Mouse (Mus musculus) lung, adult 2 months (tissue): ENCODE measurements around the gene Ugt1a6a. TPM values are rescaled to one million over a fixed set of nuclear protein-coding genes. Genes with fewer than 3 reads are reported as not detected.

Source experiments
- DNase-seq: peaks from one replicate; pipeline ENCODE4 v3.0.0; 2022
- H3K4me1 ChIP-seq: fragments of 200-500 bp; 2 replicates; pipeline ENCODE4 v1.6.1; 2011; ENCODE audit warnings: low read length; ENCODE audit not compliant: control insufficient read depth, insufficient read depth
- H3K4me3 ChIP-seq: fragments of 200-500 bp; replicated peaks from 2 replicates; pipeline ENCODE3; 2011; ENCODE audit warnings: low read depth, mild to moderate bottlenecking, control low read depth, low read length; ENCODE audit errors: extremely low read depth
- CTCF ChIP-seq: fragments of 200-500 bp; IDR thresholded peaks from 2 replicates; pipeline ENCODE4 v1.5.1; 2011; ENCODE audit warnings: mild to moderate bottlenecking, low read length, control low read depth; ENCODE audit not compliant: insufficient read depth
- POLR2A ChIP-seq: fragments of 200-500 bp; IDR thresholded peaks from 2 replicates; pipeline ENCODE4 v1.6.1; 2011; ENCODE audit warnings: low read depth, mild to moderate bottlenecking, control low read depth, low read length, borderline replicate concordance; ENCODE audit errors: extremely low read depth
- WGBS: fragments of 180-500 bp; shearing (Covaris S2); methylation state at CpG from one replicate; pipeline ENCODE4 v1.1.7; 2018; 5-methylcytosine and 5-hydroxymethylcytosine counted together
- polyA plus RNA-seq: library from polyadenylated mRNA; depleted of rRNA; stranded (reverse); fragments of >200 nt; gene quantifications from 2 replicates; pipeline ENCODE4 v1.2.3, GENCODE M21; 2012

Ugt1a6a gene
- polyA plus RNA-seq, 1 experiment, result 45.3 TPM

GRCm38 (mm10) chr1:88256886-88257663 lies 122.5 kb downstream of the Ugt1a6a start:
- DNase-seq, result no peak
- TF ChIP-seq POLR2A, result no peak
- TF ChIP-seq CTCF, result no peak
- WGBS, result 70% methylated on average over 10 of the region's 10 CpGs

GRCm38 (mm10) chr1:88257681-88258080 lies 123.1 kb downstream of the Ugt1a6a start:
- Histone ChIP-seq H3K4me3 (no peak overlapping the region), H3K4me1 (no peaks in the 10 kb centered on the region)
- TF ChIP-seq CTCF (no peak), POLR2A (no peak)
- 80% methylated on average over 6 of the region's 6 CpGs for WGBS
- DNase-seq, result no peak

More at GRCm38 (mm10) chr1:88256886-88257663, 122.5 kb downstream of the Ugt1a6a start:
- no peaks in the 10 kb centered on the region for H3K4me1 ChIP-seq
- H3K4me3 ChIP-seq, result no peak overlapping the region

- WGBS, result 66% methylated on average over 6 of the region's 6 CpGs
- TF ChIP-seq POLR2A, result no peak
- TF ChIP-seq CTCF, result no peak
- no peak for DNase-seq
Observed at GRCm38 (mm10) chr1:88258361-88258760, 123.8 kb downstream of the Ugt1a6a start.

GRCm38 (mm10) chr1:88258881-88259642 lies 124.5 kb downstream of the Ugt1a6a start:
- no peaks in the 10 kb centered on the region for H3K4me1 ChIP-seq
- DNase-seq, result no peak
- no peak overlapping the region for H3K4me3 ChIP-seq
- 50% methylated on average over 8 of the region's 8 CpGs for WGBS
- TF ChIP-seq POLR2A, result no peak
- TF ChIP-seq CTCF, result no peak

More at GRCm38 (mm10) chr1:88258361-88258760, 123.8 kb downstream of the Ugt1a6a start:
- H3K4me3 ChIP-seq, result no peak overlapping the region
- H3K4me1 ChIP-seq, result no peaks in the 10 kb centered on the region

GRCm38 (mm10) chr1:88259643-88260024 lies 125.0 kb downstream of the Ugt1a6a start:
- no peak for DNase-seq
- no peak for TF ChIP-seq CTCF
- 70% methylated on average over 4 of the region's 4 CpGs for WGBS
- H3K4me3 ChIP-seq, result no peak overlapping the region
- no peaks in the 10 kb centered on the region for H3K4me1 ChIP-seq

- H3K4me1 ChIP-seq, result no peaks in the 10 kb centered on the region
- TF ChIP-seq POLR2A (no peak), CTCF (no peak)
- DNase-seq, result no peak
- no peak overlapping the region for H3K4me3 ChIP-seq
- WGBS, result 69% methylated on average over 6 of the region's 6 CpGs
Observed at GRCm38 (mm10) chr1:88260114-88260513, 125.5 kb downstream of the Ugt1a6a start.

- 75% methylated on average over 10 of the region's 10 CpGs for WGBS
- Histone ChIP-seq H3K4me3 (no peak overlapping the region), H3K4me1 (no peaks in the 10 kb centered on the region)
- no peak for DNase-seq
- TF ChIP-seq CTCF (no peak), POLR2A (no peak)
Observed at GRCm38 (mm10) chr1:88260604-88261377, 126.2 kb downstream of the Ugt1a6a start.

GRCm38 (mm10) chr1:88261706-88262105 lies 127.1 kb downstream of the Ugt1a6a start:
- no peaks in the 10 kb centered on the region for H3K4me1 ChIP-seq
- 85% methylated on average over 7 of the region's 7 CpGs for WGBS
- no peak overlapping the region for H3K4me3 ChIP-seq
- TF ChIP-seq CTCF (no peak), POLR2A (no peak)
- no peak for DNase-seq

GRCm38 (mm10) chr1:88262255-88262654 lies 127.6 kb downstream of the Ugt1a6a start:
- Histone ChIP-seq H3K4me3 (no peak overlapping the region), H3K4me1 (no peaks in the 10 kb centered on the region)
- TF ChIP-seq CTCF (no peak), POLR2A (no peak)
- DNase-seq, result no peak
- WGBS, result 66% methylated on average over 4 of the region's 4 CpGs
